Mouse (Mus musculus) myocyte (in vitro differentiated cells): ENCODE results near the gene Sf1. TPM values are rescaled to one million over a fixed set of nuclear protein-coding genes. Genes with fewer than 3 reads are reported as not detected.

Source experiments
- H3K27me3 ChIP-seq: one replicate; pipeline ENCODE4 v1.6.1; 2011; ENCODE audit not compliant: control insufficient read depth, insufficient read depth, insufficient read length
- H3K36me3 ChIP-seq: one replicate; pipeline ENCODE4 v1.6.1; 2011; ENCODE audit not compliant: control insufficient read depth, insufficient read depth
- H3K4me2 ChIP-seq: one replicate; pipeline ENCODE4 v1.6.1; 2011; ENCODE audit warnings: low read depth, control low read depth
- H3K4me3 ChIP-seq: one replicate; pipeline ENCODE4 v1.5.1; 2011; ENCODE audit warnings: mild to moderate bottlenecking, control low read depth, moderate library complexity
- H3K79me2 ChIP-seq: one replicate; pipeline ENCODE4 v1.6.1; 2011; ENCODE audit not compliant: control insufficient read depth, insufficient read depth
- H3ac ChIP-seq: one replicate; pipeline ENCODE4 v1.6.1; 2011; ENCODE audit not compliant: control insufficient read depth, insufficient read length
- CEBPB ChIP-seq: IDR thresholded peaks from 2 replicates; pipeline ENCODE4 v1.6.1; 2011; ENCODE audit warnings: mild to moderate bottlenecking, moderate library complexity; ENCODE audit not compliant: poor library complexity, insufficient read depth, severe bottlenecking
- E2F4 ChIP-seq: IDR thresholded peaks from one replicate; pipeline ENCODE4 v1.6.1; 2011; ENCODE audit warnings: mild to moderate bottlenecking, control low read depth, moderate library complexity; ENCODE audit not compliant: insufficient read depth
- MAX ChIP-seq: IDR thresholded peaks from one replicate; pipeline ENCODE4 v1.6.1; 2011; ENCODE audit warnings: low read depth, mild to moderate bottlenecking, control low read depth
- MYOD1 ChIP-seq, 3 experiments: IDR thresholded peaks; one replicate each; pipeline ENCODE4 v1.6.1; 2011; ENCODE audit warnings: control low read depth in 2 of 3, low read depth in 2 of 3, mild to moderate bottlenecking in 2 of 3, moderate library complexity in 1 of 3; ENCODE audit not compliant: insufficient read length in 2 of 3, control insufficient read depth in 1 of 3
- MYOG ChIP-seq, 3 experiments: IDR thresholded peaks; one replicate each; pipeline ENCODE4 v1.6.1; 2011; ENCODE audit warnings: control low read depth in 2 of 3, low read depth in 2 of 3, mild to moderate bottlenecking in 2 of 3; ENCODE audit not compliant: insufficient read length in 2 of 3, control insufficient read depth in 1 of 3, insufficient read depth in 1 of 3
- POLR2A ChIP-seq: IDR thresholded peaks from one replicate; pipeline ENCODE4 v1.6.1; 2011; ENCODE audit warnings: low read depth, mild to moderate bottlenecking, control low read depth, moderate library complexity; ENCODE audit not compliant: insufficient read length
- POLR2AphosphoS2 ChIP-seq: IDR thresholded peaks from one replicate; pipeline ENCODE4 v1.6.1; 2011; ENCODE audit warnings: low read depth, control low read depth; ENCODE audit not compliant: insufficient read length
- REST ChIP-seq: IDR thresholded peaks from one replicate; pipeline ENCODE4 v1.6.1; 2011; ENCODE audit warnings: mild to moderate bottlenecking, control low read depth, moderate library complexity; ENCODE audit not compliant: insufficient read depth, insufficient read length
- SRF ChIP-seq: IDR thresholded peaks from one replicate; pipeline ENCODE4 v1.6.1; 2011; ENCODE audit warnings: low read depth; ENCODE audit not compliant: control insufficient read depth, insufficient read length
- TCF12 ChIP-seq: IDR thresholded peaks from one replicate; pipeline ENCODE4 v1.6.1; 2011; ENCODE audit warnings: mild to moderate bottlenecking, control low read depth; ENCODE audit not compliant: poor library complexity, insufficient read depth, severe bottlenecking
- TCF3 ChIP-seq: IDR thresholded peaks from one replicate; pipeline ENCODE4 v1.6.1; 2011; ENCODE audit warnings: low read depth, control low read depth; ENCODE audit not compliant: insufficient read length
- USF1 ChIP-seq: IDR thresholded peaks from one replicate; pipeline ENCODE4 v1.6.1; 2011; ENCODE audit warnings: low read depth, mild to moderate bottlenecking, control low read depth, moderate library complexity
- polyA plus RNA-seq: library from polyadenylated mRNA; unstranded; fragments of >200 nt; fragmentation: generic; extraction: Trizol; gene quantifications from one replicate; pipeline ENCODE4 v1.2.1, GENCODE M21; 2012; ENCODE audit warnings: missing spikeins

Gene Sf1
- polyA plus RNA-seq, 1 experiment = 131 TPM

- no peak overlapping the region for H3ac ChIP-seq
- H3K4me3 ChIP-seq = peak overlapping the region; percentile 17
- H3K79me2 ChIP-seq = no peaks in the 10 kb centered on the region
- H3K36me3 ChIP-seq = no peaks in the 10 kb centered on the region
- TF ChIP-seq POLR2A = no peak
- TF ChIP-seq CEBPB = no peak
- TF ChIP-seq SRF = no peak
- no peak for TF ChIP-seq TCF12
- no peak for TF ChIP-seq E2F4
- TF ChIP-seq MYOG (IDR thresholded peaks at IDR 0.05; ENCODE audit: control insufficient read depth in 1 of 3, insufficient read depth in 1 of 3, insufficient read length in 2 of 3, low read depth in 2 of 3) = no peak
- no peak for TF ChIP-seq MYOD1 (IDR thresholded peaks at IDR 0.05; ENCODE audit: control insufficient read depth in 1 of 3, insufficient read length in 2 of 3, low read depth in 2 of 3)
- TF ChIP-seq USF1 = no peak
- TF ChIP-seq REST = no peak
- no peak for TF ChIP-seq TCF3
- no peak for TF ChIP-seq POLR2AphosphoS2
- TF ChIP-seq MAX = no peak
- no peaks in the 10 kb centered on the region for H3K27me3 ChIP-seq
- peak overlapping the region; percentile 64 for H3K4me2 ChIP-seq
Observed at GRCm38 (mm10) chr19:6386234-6386633, 22.7 kb downstream of the Sf1 start.

DNA sequence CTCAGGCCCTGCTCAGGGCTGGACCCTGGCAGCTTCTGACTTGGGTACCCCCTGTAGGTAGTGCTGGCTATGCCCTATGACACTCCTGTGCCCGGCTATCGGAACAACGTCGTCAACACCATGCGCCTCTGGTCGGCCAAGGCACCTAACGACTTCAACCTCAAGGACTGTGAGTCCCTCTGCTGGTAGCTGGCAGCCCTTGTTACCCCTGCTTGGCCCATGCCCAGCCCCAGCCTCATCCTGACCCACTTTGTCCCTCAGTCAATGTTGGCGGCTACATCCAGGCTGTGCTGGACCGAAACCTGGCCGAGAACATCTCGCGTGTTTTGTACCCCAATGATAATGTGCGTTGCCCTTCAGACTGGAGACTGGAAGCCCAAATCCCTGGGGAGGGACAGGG is 24.5 kb downstream of the Sf1 start:
- Histone ChIP-seq H3K27me3 (no peaks in the 10 kb centered on the region), H3K4me3 (no peak overlapping the region), H3K79me2 (no peaks in the 10 kb centered on the region), H3K4me2 (no peak overlapping the region), H3ac (no peak overlapping the region), H3K36me3 (no peaks in the 10 kb centered on the region)
- TF ChIP-seq TCF12 = no peak
- TF ChIP-seq POLR2A = no peak
- TF ChIP-seq TCF3 = no peak
- no peak for TF ChIP-seq E2F4
- no peak for TF ChIP-seq USF1
- no peak for TF ChIP-seq POLR2AphosphoS2
- no peak for TF ChIP-seq MYOD1 (IDR thresholded peaks at IDR 0.05; ENCODE audit: control insufficient read depth in 1 of 3, insufficient read length in 2 of 3, low read depth in 2 of 3)
- TF ChIP-seq REST = no peak
- no peak for TF ChIP-seq MAX

DNA sequence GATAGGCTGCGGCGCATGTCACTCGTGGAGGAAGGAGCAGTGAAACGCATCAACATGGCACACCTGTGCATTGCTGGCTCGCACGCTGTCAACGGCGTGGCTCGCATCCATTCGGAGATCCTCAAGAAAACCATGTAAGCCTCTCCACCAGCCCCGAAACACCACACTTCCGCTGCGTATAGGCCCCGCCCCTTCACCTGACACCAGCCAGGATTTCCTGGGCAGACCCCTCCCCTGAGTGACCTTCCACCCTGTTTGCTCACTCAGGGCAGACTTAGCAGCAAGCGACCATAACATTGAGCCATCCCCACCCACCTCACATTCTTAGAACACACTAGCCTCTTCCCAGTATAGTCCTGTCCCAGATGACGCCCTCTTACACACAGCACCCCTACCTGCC is 26.3 kb downstream of the Sf1 start:
- no peaks in the 10 kb centered on the region for H3K36me3 ChIP-seq
- no peak for TF ChIP-seq E2F4
- TF ChIP-seq TCF12 = no peak
- TF ChIP-seq TCF3 = no peak
- no peak for TF ChIP-seq USF1
- no peak for TF ChIP-seq MAX
- no peak for TF ChIP-seq POLR2AphosphoS2
- no peak for TF ChIP-seq POLR2A
- TF ChIP-seq CEBPB = no peak
- no peak for TF ChIP-seq MYOG (IDR thresholded peaks at IDR 0.05; ENCODE audit: control insufficient read depth in 1 of 3, insufficient read depth in 1 of 3, insufficient read length in 2 of 3, low read depth in 2 of 3)
- TF ChIP-seq SRF = no peak
- no peak overlapping the region for H3K4me3 ChIP-seq
- H3ac ChIP-seq = no peak overlapping the region
- no peaks in the 10 kb centered on the region for H3K27me3 ChIP-seq
- no peaks in the 10 kb centered on the region for H3K79me2 ChIP-seq
- H3K4me2 ChIP-seq = no peak overlapping the region

DNA sequence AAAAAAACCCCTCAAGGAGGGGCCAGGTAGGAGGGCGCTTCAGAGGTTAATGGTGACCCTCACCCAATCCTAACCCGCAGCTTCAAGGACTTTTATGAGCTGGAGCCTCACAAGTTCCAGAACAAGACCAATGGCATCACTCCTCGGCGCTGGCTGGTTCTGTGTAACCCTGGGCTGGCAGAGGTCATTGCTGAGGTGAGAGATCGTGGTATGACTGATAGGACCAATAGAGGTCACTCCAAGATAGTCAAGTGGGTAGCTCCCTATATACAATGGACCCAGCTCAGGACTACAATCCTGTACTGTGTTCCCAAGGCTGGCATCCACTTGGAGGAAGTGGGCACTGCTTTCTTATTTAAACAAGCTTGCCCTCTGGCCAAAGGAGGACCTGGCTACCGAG is 26.8 kb downstream of the Sf1 start:
- no peak overlapping the region for H3K4me3 ChIP-seq
- no peak overlapping the region for H3K4me2 ChIP-seq
- TF ChIP-seq TCF3 (no peak), MYOG (IDR thresholded peaks at IDR 0.05; ENCODE audit: control insufficient read depth in 1 of 3, insufficient read depth in 1 of 3, insufficient read length in 2 of 3, low read depth in 2 of 3) (no peak), E2F4 (no peak), POLR2AphosphoS2 (no peak), POLR2A (no peak), REST (no peak)
- H3ac ChIP-seq = no peak overlapping the region
- H3K79me2 ChIP-seq = no peaks in the 10 kb centered on the region
- H3K36me3 ChIP-seq = no peaks in the 10 kb centered on the region
- no peaks in the 10 kb centered on the region for H3K27me3 ChIP-seq

GRCm38 (mm10) chr19:6392743-6393393 is 29.4 kb downstream of the Sf1 start:
- Histone ChIP-seq H3K4me3 (no peak overlapping the region), H3K4me2 (no peak overlapping the region), H3K79me2 (no peaks in the 10 kb centered on the region), H3K36me3 (no peaks in the 10 kb centered on the region), H3ac (no peak overlapping the region), H3K27me3 (no peaks in the 10 kb centered on the region)
- TF ChIP-seq SRF (no peak), POLR2AphosphoS2 (no peak), USF1 (no peak), REST (no peak), POLR2A (no peak), E2F4 (no peak), TCF3 (no peak), MYOG (IDR thresholded peaks at IDR 0.05; ENCODE audit: control insufficient read depth in 1 of 3, insufficient read depth in 1 of 3, insufficient read length in 2 of 3, low read depth in 2 of 3) (no peak), MAX (no peak), CEBPB (no peak), MYOD1 (IDR thresholded peaks at IDR 0.05; ENCODE audit: control insufficient read depth in 1 of 3, insufficient read length in 2 of 3, low read depth in 2 of 3) (no peak), TCF12 (no peak)
